Mouse (Mus musculus) CH12.LX (cell line): ENCODE results near the gene Bhlhe40. TPM values are rescaled to one million over a fixed set of nuclear protein-coding genes. Genes with fewer than 3 reads are reported as not detected.

Experiments used
- DNase-seq: peaks from one replicate; pipeline ENCODE4 v3.0.0-alpha.2; 2013; ENCODE audit errors: extremely low read depth
- H3K27ac ChIP-seq: 2 replicates; pipeline ENCODE4 v1.5.1; 2012; ENCODE audit warnings: low read depth, mild to moderate bottlenecking, control low read depth, moderate library complexity; ENCODE audit not compliant: insufficient read depth
- H3K27me3 ChIP-seq: replicated peaks from 2 replicates; pipeline ENCODE3; 2012; ENCODE audit warnings: inconsistent platforms
- H3K36me3 ChIP-seq, 2 experiments: replicated peaks in 1 of 2; 2 replicates each; pipeline versions ENCODE3 to v1.6.1; 2012; ENCODE audit warnings: inconsistent platforms in 1 of 2, low read length in 1 of 2, mild to moderate bottlenecking in 1 of 2, mixed read lengths in 1 of 2, moderate library complexity in 1 of 2; ENCODE audit not compliant: control insufficient read depth in 1 of 2, insufficient read depth in 1 of 2
- H3K4me1 ChIP-seq, 2 experiments: 2 replicates each; pipeline ENCODE4 v1.6.1; 2012; ENCODE audit warnings: inconsistent platforms in 1 of 2, moderate library complexity in 1 of 2; ENCODE audit not compliant: insufficient read depth in 2 of 2, control insufficient read depth in 1 of 2
- H3K4me2 ChIP-seq: 2 replicates; pipeline ENCODE4 v1.6.1; 2012; ENCODE audit warnings: low read depth, mild to moderate bottlenecking, control low read depth; ENCODE audit not compliant: poor library complexity, insufficient read depth, severe bottlenecking
- H3K4me3 ChIP-seq, 3 experiments: fragments of 150-350 bp in 1 of 3; sonication (generic) in 1 of 3; replicated peaks in 1 of 3; 2 replicates each; pipeline versions ENCODE3 to v1.5.1; 2011 to 2012; ENCODE audit warnings: low read depth in 2 of 3, low read length in 2 of 3, mild to moderate bottlenecking in 2 of 3, moderate library complexity in 2 of 3, control low read depth in 1 of 3, improper control_type of control experiment in 1 of 3, inconsistent platforms in 1 of 3, mixed read lengths in 1 of 3; ENCODE audit not compliant: poor library complexity in 1 of 3
- H3K79me2 ChIP-seq: replicated peaks from 2 replicates; pipeline ENCODE4 v1.6.1; 2012; ENCODE audit warnings: mild to moderate bottlenecking, moderate library complexity; ENCODE audit not compliant: control insufficient read depth, poor library complexity, insufficient read depth, severe bottlenecking; ENCODE audit errors: extremely low read depth
- H3K9ac ChIP-seq: 2 replicates; pipeline ENCODE4 v1.6.1; 2012; ENCODE audit warnings: low read depth, mild to moderate bottlenecking, control low read depth, moderate library complexity; ENCODE audit not compliant: insufficient read depth
- H3K9me3 ChIP-seq: replicated peaks from 2 replicates; pipeline ENCODE3; 2012; ENCODE audit warnings: low read length, inconsistent platforms, mixed read lengths
- ELF1 ChIP-seq: IDR thresholded peaks from 2 replicates; pipeline ENCODE4 v1.6.1; 2014; ENCODE audit warnings: low read depth, mild to moderate bottlenecking, inconsistent platforms, low read length, improper control_type of control experiment
- EP300 ChIP-seq: IDR thresholded peaks from 2 replicates; pipeline ENCODE4 v1.6.1; 2011; ENCODE audit warnings: low read length, improper control_type of control experiment
- KAT2A ChIP-seq: IDR thresholded peaks from 2 replicates; pipeline ENCODE4 v1.6.1; 2012; ENCODE audit warnings: low read length, improper control_type of control experiment, inconsistent platforms; ENCODE audit not compliant: insufficient replicate concordance
- MAX ChIP-seq: IDR thresholded peaks from 2 replicates; pipeline ENCODE4 v1.6.1; 2011; ENCODE audit warnings: low read length, improper control_type of control experiment
- MAZ ChIP-seq: IDR thresholded peaks from 2 replicates; pipeline ENCODE4 v1.6.1; 2012; ENCODE audit warnings: low read depth, mild to moderate bottlenecking, inconsistent platforms, low read length, improper control_type of control experiment, moderate library complexity
- MXI1 ChIP-seq: IDR thresholded peaks from 2 replicates; pipeline ENCODE4 v1.6.1; 2011; ENCODE audit warnings: mild to moderate bottlenecking, low read depth, low read length, improper control_type of control experiment
- MYC ChIP-seq: IDR thresholded peaks from 2 replicates; pipeline ENCODE4 v1.6.1; 2011; ENCODE audit warnings: low read depth, mild to moderate bottlenecking, improper control_type of control experiment, low read length
- NRF1 ChIP-seq: IDR thresholded peaks from 2 replicates; pipeline ENCODE4 v1.6.1; 2014; ENCODE audit warnings: low read depth, mild to moderate bottlenecking, inconsistent platforms, low read length, improper control_type of control experiment, moderate library complexity
- POLR2A ChIP-seq: IDR thresholded peaks from 2 replicates; pipeline ENCODE4 v1.6.1; 2011; ENCODE audit warnings: low read depth, mild to moderate bottlenecking, improper control_type of control experiment, low read length
- POLR2AphosphoS2 ChIP-seq: IDR thresholded peaks from 2 replicates; pipeline ENCODE4 v1.6.1; 2011; ENCODE audit warnings: low read depth, low read length, improper control_type of control experiment
- RCOR1 ChIP-seq: conservative IDR thresholded peaks from 2 replicates; pipeline ENCODE4 v1.6.1; 2012; ENCODE audit warnings: low read depth, mild to moderate bottlenecking, inconsistent platforms, low read length, improper control_type of control experiment
- SIN3A ChIP-seq: IDR thresholded peaks from 2 replicates; pipeline ENCODE4 v1.6.1; 2012; ENCODE audit warnings: low read length, improper control_type of control experiment, inconsistent platforms
- TCF12 ChIP-seq: IDR thresholded peaks from 2 replicates; pipeline ENCODE4 v1.6.1; 2014; ENCODE audit warnings: low read depth, mild to moderate bottlenecking, inconsistent platforms, low read length, improper control_type of control experiment
- UBTF ChIP-seq: IDR thresholded peaks from 2 replicates; pipeline ENCODE4 v1.6.1; 2012; ENCODE audit warnings: low read depth, mild to moderate bottlenecking, inconsistent platforms, low read length, improper control_type of control experiment, moderate library complexity
- USF1 ChIP-seq: IDR thresholded peaks from 2 replicates; pipeline ENCODE4 v1.6.1; 2014; ENCODE audit warnings: low read depth, mild to moderate bottlenecking, inconsistent platforms, low read length, improper control_type of control experiment
- ZMIZ1 ChIP-seq: IDR thresholded peaks from 2 replicates; pipeline ENCODE4 v1.6.1; 2012; ENCODE audit warnings: low read depth, mild to moderate bottlenecking, inconsistent platforms, low read length, improper control_type of control experiment
- dilution Hi-C: fragments of 300-500 bp; cut with MboI; formaldehyde crosslinking; loops from 2 replicates; pipeline ENCODE4 v1.14.3; 2020; ENCODE audit warnings: low sequenced_read_pairs; ENCODE audit not compliant: extremely low pct_unique_long_range_greater_than_20kb, extremely low pct_ligation_motif_present
- in situ Hi-C: fragments of 300-500 bp; cut with MboI; formaldehyde crosslinking; loops from 3 replicates; pipeline ENCODE4 v1.14.3; 2019; ENCODE audit warnings: low sequenced_read_pairs, low pct_ligation_motif_present, low pct_unique_long_range_greater_than_20kb, mixed read lengths
- polyA plus RNA-seq: library from polyadenylated mRNA; unstranded; fragments of >175 nt; gene quantifications from 2 replicates; pipeline ENCODE4 v1.2.1, GENCODE M21; 2012; ENCODE audit warnings: low read depth; ENCODE audit not compliant: insufficient read length
- total RNA-seq, 2 experiments: library from RNA; depleted of rRNA; stranded (reverse); fragments of 300-350 nt in 1 of 2; fragments of >200 nt in 1 of 2; gene quantifications; 2 replicates each; pipeline ENCODE4 v1.2.3; 2012 to 2014

Gene Bhlhe40
- total and polyA plus RNA-seq, 3 experiments, result 55.4 to 130 (median 117) TPM

- no peak for DNase-seq
- in situ Hi-C loops (loop anchor here (5.0 kb wide), 1 partner anchor 107 kb away; no protein-coding TSS in a partner anchor), dilution Hi-C loops (no loop called here)
- peak; percentile 12; the same call in 1 of the 2 replicates for TF ChIP-seq ZMIZ1
- TF ChIP-seq POLR2A, result peak; percentile 35; the same call in 1 of the 2 replicates
- 0 out of 2 replicates have a peak, but pooled peaks have one; percentile 37 for TF ChIP-seq TCF12
- TF ChIP-seq USF1, result no peak
- TF ChIP-seq KAT2A, result 0 out of 2 replicates have a peak, but pooled peaks have one; percentile 40
- peak; percentile 64 for TF ChIP-seq MAX
- peak; percentile 13; the same call in 1 of the 2 replicates for TF ChIP-seq RCOR1
- no peak for TF ChIP-seq NRF1
- TF ChIP-seq EP300, result peak; percentile 34; the same call in 1 of the 2 replicates
- Histone ChIP-seq H3K36me3 (peaks cover 8 to 19% of the 10 kb centered on the region in 2 experiments), H3K79me2 (peaks cover 37% of the 10 kb centered on the region), H3K9ac (peak overlapping the region; percentile 79), H3K4me2 (peak overlapping the region; percentile 66), H3K4me3 (peak overlapping the region; percentile 47 to 83 (median 62)), H3K27me3 (no peaks in the 10 kb centered on the region), H3K4me1 (peaks cover 5 to 24% of the 10 kb centered on the region in 2 experiments; a peak in 3 of 4 replicates), H3K27ac (peak overlapping the region; percentile 97), H3K9me3 (no peaks in the 10 kb centered on the region)
Observed at GRCm38 (mm10) chr6:108659726-108660205, 663 bp upstream of the Bhlhe40 start.

- H3K4me1 ChIP-seq, result peaks cover 5 to 36% of the 10 kb centered on the region in 2 experiments; a peak in 3 of 4 replicates
- dilution Hi-C loops, result no loop called here
- no peak for DNase-seq
- H3K9ac ChIP-seq, result peak overlapping the region; percentile 97
- H3K9me3 ChIP-seq, result no peaks in the 10 kb centered on the region
- peak overlapping the region; percentile 39; the same call in 1 of the 2 replicates for H3K4me2 ChIP-seq
- H3K27me3 ChIP-seq, result no peaks in the 10 kb centered on the region
- peaks cover 20 to 31% of the 10 kb centered on the region in 2 experiments for H3K36me3 ChIP-seq
- H3K79me2 ChIP-seq, result peaks cover 49% of the 10 kb centered on the region
- peak overlapping the region; percentile 63 to 99 (median 95) for H3K4me3 ChIP-seq
- TF ChIP-seq MXI1 (peak; percentile 9; the same call in 1 of the 2 replicates), ZMIZ1 (0 out of 2 replicates have a peak, but pooled peaks have one; percentile 52), POLR2AphosphoS2 (peak; percentile 78; the same call in 1 of the 2 replicates), UBTF (0 out of 2 replicates have a peak, but pooled peaks have one; percentile 11), MYC (no peak), MAZ (0 out of 2 replicates have a peak, but pooled peaks have one; percentile 1), SIN3A (0 out of 2 replicates have a peak, but pooled peaks have one; percentile 10), ELF1 (no peak)
- in situ Hi-C loops, result loop anchor here (5.0 kb wide), 1 partner anchor 109 kb away; no protein-coding TSS in a partner anchor
- peak overlapping the region; percentile 96 for H3K27ac ChIP-seq
Observed at GRCm38 (mm10) chr6:108660878-108661389, 505 bp downstream of the Bhlhe40 start.
